Mouse (Mus musculus) layer of hippocampus, postnatal 36 days (tissue): Measurements from ENCODE around the gene Uxs1. TPM values are rescaled to one million over a fixed set of nuclear protein-coding genes. Genes with fewer than 3 reads are reported as not detected.

Experiments
- DNase-seq, 2 experiments: peaks; one replicate each; pipeline ENCODE4 v3.0.0; 2022
- total RNA-seq, 2 experiments: library from RNA; stranded (reverse); gene quantifications; 2 replicates each; pipeline ENCODE4 v1.2.3; 2021

The Uxs1 gene
- total RNA-seq, 2 experiments from 2014 or later, result 42.9 to 49.4 TPM

DNA sequence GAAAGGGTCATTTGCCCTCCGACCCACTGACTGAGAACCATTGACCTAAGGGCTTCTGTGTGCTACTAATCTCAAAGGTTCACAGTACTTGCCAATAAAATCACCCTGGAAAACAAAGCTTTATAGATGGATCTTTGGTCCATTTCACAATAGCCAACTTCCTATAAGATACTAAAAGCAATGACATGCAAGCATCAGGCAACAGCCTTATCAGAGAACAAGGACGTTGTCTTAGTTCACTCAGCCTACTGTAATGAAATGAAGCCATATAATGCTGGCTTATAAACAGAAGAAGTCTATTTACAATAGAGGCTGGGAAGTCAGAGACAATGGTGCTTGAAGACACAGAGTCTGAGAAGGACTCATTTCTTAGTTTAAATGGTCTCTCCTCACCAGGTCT, 37.8 kb downstream of the Uxs1 start:
- DNase-seq, result no peak

DNA sequence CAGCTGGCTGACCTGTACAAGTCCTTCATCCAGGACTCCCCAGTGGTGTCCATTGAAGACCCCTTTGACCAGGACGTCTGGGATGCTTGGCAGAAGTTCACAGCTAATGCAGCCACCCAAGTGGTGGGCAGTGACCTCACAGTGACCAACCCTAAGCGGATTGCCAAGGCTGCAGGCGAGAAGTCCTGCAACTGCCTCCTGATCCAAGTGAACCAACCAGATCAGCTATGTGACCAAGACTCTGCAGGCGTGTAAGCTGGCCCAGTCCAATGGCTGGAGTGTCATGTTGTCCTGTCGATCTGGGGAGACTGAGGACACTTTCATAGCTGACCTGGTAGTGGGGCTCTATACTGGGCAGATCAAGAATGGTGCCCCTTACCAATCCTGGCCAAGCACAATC, 40.9 kb downstream of the Uxs1 start:
- DNase-seq, result no peak

DNA sequence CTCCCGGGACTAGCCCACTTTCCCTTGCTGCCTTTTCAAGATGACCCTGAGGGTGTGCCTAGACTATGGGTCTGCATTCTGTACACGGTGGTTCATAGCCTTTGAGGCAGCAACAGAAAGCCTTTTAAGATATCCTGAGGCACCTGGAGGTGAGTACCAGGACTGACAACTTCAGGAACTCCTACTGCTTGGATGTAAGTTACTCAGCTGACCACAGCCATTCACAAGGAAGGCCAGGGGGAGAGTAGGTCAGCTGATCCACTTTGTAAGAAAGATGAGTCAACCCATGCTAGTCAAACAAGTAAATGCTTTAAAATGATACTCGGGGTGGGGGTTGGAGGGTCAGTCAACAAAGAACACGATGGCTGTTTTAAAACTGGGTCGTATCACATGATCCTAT, 42.3 kb downstream of the Uxs1 start:
- DNase-seq, result no peak

DNA sequence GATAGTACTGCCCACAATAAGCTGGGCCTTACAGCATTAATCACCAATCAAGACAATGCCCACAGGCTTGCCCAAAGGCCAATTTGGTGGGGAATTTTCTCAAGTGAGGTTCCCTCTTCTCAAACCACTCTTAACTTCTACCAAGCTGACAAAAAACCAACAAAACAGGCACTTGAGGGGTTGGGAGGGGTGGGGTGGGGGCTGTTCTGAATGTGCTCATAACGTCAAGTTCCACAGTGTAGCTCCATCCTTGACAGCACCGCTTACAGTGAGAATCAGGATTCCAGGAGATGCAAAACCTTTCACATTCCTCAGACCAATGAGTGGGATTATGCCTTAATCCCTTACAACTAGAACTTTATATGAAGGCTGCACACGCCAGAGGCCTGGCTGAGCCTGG, 44.4 kb downstream of the Uxs1 start:
- DNase-seq, result no peak

DNA sequence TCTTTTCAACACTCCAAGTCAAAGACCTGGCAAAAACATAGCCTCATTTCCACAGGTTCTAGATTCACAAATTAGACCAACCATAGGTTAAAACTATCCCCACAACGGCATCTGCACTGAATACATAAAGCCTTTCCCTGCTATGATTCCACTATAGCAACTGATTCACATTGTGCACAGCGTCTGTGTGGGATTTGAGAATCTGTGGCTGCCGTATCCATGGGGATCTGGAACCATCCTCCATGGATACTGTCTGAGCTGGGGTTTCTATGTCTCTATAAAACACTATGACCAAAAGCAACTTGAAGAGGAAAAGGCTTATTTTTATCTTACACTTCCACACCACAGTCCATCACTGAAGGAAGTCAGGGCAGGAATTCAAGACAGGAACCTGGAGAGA, 44.9 kb downstream of the Uxs1 start:
- no peak for DNase-seq

DNA sequence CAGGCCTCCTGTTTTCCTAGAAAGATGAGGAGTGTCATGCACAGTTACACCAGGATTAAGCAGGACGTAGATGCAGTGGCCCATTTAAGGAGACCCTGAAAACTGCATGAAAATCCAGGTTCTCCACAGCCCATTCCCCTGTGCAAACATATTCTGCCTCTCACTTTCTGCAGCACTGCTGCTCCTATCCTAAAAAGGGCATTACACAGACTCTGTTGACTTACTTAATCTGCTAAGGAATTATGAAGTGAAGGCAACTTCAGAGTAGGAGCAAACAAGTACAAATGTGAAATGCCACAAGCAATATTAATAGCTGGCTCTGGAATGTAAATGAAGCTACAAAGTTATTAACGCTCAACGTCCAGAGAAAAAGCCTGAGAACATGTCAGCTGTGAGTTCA, 45.9 kb downstream of the Uxs1 start:
- no peak for DNase-seq

DNA sequence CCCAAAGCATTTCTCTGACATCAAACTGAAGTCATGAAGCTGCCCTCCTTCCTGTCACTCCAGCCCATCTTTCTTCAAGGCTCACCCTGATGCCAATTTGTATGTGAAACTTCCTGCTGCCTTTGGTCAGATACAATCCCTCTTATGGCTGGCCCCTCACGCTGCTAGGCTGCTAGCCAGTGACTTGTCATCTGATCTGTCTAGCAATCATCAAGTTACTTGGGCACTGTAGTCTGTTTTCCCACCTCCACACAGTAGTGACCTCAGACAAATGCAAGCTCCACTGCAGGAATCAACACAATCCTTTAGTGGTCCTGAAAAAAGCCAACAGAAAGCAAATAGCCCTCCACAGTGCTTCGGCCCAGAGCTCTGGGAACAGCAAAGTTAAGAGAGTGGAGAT, 46.4 kb downstream of the Uxs1 start:
- no peak for DNase-seq

DNA sequence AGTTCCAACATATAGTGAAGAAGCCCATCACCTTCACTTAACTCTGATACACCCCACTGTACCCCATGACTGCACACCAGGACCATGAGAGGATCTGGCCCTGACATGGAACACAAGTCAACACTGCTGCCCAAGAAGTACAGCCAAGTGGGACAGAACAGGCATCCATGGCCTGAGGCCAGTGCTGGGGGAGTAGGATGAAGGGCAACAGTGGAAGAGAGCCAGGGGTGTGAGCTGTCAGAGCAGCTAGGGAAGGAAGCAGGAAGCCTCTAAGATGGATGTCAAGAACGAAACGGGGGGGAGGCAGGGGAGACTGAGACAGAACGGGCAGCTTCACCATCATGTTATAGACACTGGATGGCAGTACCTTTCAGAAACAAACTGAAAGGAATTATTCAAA, 51.5 kb downstream of the Uxs1 start:
- DNase-seq, result no peak

DNA sequence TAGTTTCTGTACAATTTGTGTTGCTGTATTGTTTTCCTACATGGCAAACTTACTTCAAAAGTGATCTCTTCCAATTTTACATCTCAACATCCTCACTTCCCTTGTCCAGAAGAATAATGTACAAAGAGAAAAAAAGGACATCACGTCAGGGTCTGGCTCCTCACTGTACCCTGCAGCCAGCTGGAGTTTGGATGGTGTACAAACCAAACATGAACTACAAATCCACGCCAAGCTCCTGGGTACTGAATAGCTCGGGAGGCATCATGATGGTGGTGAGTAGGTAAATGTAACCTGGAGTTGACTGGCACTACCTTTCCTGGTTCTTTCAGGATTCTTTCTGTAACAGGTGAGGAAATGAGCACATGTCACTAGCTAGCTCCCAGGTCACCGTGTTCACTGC, 53.5 kb downstream of the Uxs1 start:
- DNase-seq, result no peak

DNA sequence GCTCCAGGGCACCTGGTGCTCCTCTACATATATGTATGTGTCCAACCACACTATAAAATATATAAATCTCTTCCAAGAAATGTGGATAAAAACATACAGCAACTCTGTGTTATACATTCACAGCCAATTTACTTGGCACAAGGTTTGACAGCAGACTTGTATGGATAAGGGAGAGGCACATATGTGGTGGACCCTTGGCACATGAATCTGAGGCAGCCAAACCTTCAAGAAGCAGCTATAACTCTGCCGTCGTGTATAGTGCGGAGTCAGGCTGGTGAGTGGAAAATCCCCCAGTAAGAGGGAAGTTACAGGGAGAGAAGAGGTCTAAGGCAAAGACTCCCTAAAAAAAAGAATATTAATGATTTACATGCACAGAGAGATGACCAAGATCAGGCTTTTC, 54.9 kb downstream of the Uxs1 start:
- no peak for DNase-seq

DNA sequence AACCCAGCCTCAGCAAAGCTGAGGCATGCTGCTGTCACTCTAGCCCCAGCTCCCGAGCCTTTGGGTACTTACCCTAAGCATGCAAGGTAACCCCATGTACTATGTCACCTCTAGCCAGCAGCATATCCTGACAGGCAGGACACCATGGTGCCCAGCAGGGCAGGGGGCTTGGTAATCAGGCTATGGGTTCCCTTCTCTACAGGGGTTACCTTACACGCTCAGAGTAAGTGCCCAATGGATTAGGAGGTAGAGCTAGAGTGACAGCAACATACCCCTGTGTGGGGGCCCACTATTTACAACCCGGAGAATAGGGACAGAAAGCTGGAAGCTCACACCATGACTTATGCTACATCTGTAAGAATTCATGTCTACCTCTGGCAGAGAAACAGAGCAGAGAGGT, 57.6 kb downstream of the Uxs1 start:
- no peak for DNase-seq

DNA sequence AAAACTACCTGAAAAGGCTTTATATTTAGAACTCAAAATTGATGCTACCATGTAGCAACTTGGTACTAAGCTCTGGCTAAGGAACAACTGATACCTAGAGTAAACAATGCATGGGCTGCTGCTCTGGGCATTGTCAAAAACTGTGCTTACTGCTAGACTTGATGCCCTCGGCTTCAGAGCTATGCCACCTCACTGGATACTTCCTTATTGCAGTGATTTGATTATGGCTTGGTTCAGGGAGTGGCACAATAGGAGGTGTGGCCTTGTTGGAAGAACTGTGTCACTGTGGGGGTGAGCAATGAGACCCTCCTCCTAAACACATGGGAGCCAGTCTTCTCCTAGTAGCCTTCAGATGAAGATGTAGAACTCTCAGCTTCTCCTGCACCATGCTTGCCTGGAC, 58.3 kb downstream of the Uxs1 start:
- DNase-seq, result no peak

DNA sequence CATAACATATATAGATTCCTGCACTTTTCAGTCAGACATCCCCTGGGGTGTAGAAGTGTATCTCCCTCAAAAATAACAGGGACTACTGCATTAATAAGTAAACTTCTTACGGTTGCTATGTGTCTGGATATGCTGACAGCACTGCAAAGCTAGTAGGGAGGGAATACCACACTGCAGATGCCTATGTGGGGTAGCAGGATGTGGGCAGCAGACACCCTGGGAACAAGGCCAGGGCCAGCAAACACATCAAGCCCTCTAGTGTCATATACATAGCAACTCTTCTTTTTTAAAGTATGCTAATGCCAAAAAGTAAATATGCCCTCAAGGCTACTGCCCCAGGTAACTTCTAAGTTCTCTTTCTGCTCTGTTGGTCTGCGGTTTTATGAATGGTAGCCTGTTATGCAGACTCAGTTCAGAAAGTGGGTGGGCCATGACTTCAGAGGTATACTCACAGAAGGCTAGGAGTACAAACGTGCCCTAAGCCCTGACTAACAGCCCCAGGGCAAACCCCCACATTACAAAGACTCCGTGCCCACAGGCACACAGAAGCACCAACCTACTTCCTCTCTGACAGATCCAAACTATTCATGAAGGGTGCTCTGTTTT, 59.1 kb downstream of the Uxs1 start:
- no peak for DNase-seq

DNA sequence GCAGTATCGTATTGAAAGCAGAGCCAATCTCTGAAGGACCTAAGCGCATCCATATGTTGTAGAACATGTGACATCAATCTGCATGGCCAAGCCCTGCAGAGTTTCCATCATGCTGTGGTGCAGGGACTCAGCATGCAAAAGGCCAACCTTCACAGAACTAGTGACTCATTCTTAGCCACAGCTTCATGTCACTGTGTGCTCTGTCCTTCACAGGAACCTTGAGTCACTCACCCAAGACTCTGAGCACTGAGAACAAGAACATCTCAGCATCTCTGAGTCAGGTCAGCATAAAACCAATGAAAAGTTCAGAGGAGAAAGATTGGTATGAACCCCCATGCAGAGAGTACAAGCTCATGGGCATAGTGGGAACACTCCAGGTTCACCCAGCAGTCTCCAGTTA, 61.3 kb downstream of the Uxs1 start:
- DNase-seq, result no peak

DNA sequence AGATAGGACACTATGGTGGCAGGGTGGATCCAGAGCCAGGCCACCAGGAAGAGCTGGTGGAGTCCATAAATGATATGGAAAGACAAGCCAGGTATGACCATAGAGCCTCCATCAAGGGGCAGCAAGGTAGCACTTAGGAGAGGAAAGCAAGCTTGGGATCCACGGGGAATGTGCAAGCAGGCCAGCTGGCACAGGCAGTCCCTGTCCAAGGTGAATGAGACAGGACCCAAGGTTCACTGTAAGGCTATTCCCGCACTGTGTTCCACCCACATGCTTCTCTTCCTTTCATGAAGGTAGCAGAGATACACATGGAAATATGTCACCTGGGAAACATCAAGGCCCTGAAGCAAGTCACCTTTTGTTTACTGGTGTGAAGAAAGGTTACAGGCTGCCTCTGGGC, 63.1 kb downstream of the Uxs1 start:
- no peak for DNase-seq

DNA sequence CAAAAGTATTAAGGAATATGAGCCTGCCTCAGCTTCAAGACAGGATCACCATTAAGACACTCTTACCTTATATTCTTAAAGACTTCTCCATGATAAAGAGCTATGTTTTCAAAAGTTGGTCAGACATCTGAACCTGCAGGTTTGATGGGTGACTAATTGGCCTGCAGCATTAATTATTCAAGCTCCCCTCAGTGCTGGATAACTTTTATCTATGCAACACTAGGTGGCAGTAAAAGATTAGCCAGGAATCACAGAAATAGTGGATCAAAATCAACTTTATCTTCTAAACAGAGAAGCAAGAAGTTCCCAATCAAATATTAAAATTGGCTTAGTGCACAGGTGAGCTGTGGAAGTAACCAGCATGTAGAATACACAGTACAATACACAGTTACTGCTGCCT, 67.5 kb downstream of the Uxs1 start:
- no peak for DNase-seq

DNA sequence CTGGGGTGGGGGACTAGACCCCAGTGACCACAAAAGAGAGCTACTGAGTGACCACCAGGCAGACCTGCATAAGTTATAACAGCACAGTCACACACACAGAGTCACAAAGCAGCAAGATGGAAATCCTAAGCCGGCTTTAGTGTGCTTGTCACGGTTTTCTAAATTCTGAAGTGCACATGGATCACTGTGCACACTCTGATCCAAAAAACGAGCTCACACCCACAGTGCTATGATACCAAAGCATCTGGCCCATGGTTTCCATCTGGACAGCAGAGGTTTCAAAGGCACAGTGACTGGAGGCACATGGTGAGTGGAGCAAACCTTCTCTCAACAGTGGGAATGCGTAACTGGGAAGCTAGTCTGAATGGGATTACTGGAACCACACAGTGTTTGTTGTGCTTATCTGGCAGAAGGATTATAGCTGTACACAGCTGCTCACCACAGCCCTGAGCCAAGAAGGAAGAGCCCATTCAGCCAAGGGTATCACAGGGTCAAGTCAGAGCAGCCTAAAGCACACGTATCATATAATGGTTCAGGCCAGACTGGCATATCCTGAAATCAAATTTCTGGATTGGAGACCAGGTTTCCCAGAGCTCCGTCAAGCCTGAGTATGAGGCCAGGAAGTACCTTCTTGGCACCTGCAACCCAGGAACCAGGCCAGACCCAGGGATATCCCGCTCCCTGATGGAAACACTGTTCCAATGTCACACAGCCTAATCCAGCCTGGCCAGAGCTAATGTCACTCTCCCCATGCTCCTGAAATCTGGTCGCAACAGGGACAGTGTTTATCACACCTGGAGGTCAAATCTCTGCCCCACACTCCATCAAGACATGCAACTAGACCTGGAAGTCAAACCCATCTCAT, 72.9 kb downstream of the Uxs1 start:
- DNase-seq, result peak; percentile 25 to 30

DNA sequence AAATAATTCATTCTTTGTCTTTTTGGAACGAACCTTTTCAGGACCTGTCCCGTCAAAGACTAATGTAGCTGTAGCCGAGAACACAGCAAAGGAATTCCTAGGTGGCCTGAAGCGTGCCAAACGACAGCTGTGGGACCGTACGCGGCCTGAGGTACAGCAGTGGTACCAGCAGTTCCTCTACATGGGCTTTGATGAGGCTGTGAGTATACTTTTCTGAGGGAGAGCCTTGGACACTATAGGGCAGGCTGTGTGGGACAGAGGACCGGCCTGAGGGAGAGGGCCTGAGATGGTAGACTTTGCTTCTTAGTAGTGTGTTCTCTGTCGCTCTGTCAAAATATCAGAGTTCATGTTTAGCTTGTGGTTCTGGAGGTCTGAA, 89.1 kb downstream of the Uxs1 start:
- DNase-seq, result no peak

DNA sequence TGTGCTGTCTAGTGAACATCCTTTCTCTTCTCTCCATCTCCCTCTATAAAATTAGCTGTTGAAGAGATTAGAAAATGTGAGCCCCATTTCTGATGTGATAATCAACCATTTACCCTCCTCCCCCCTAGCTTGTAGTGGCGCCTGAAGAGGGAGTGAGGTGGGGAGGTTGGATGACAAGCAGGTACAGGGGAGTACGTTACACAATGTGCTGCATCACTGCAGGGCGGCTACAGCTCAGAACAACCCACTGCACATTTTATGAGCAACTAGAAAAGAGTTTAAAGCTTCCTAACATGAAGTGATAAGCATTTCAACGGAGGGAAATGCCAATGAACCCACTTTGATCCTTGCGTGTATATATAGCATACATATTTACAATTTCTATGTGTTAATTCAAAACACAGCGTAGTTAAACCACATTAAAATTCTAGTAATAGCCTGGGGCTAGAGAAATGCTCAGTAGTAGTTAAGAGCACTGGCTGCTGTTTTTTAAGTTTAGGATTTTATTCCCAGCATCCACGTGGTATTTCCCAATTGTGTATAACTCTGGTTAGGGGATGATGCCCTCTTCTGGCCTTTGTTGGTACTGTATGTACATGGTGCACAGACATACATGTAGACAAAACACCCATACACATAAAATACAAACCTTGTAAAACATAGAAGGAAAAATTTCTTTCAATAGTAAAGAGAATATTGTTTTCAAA, 89.6 kb downstream of the Uxs1 start:
- peak in 1 of 2 experiments; percentile 43 for DNase-seq

DNA sequence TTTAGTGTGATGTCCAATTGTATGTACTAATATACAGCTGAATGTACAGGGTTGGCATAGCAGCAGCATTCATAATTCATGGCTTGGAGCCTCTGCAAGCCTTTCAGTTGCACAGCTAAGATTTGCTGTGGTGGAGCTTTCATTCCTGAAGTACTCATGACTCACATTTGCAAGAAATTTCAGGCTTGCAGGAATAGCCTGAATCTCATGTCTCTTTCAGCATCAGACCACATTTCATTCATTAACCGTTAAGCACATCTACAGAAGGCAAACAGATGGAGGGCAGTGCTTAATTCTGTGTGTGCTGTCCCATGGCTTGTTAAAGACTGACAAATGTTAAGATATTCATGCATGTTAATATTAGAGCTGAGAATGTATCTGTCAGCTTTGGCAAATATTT, 94.9 kb downstream of the Uxs1 start:
- peak in 1 of 2 experiments; percentile 15 for DNase-seq

DNA sequence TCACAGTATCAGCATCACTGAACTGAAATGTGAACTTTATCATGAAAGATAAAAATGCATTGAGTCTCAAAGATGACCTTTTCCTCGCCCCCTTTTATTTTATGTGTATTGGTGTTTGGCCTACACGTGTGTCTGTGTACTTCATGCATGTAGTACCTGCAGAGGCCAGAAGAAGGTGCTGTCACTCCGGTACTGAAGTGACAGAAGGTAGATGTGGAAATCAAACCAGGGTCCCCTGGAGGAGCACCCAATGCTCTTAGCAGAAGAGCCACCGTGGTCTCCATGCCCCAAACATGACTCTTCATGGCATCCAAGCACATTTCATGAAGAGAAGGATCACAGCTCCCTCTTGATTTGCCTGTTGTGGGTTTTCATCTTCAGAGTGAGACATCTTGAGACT, 95.5 kb downstream of the Uxs1 start:
- no peak for DNase-seq

DNA sequence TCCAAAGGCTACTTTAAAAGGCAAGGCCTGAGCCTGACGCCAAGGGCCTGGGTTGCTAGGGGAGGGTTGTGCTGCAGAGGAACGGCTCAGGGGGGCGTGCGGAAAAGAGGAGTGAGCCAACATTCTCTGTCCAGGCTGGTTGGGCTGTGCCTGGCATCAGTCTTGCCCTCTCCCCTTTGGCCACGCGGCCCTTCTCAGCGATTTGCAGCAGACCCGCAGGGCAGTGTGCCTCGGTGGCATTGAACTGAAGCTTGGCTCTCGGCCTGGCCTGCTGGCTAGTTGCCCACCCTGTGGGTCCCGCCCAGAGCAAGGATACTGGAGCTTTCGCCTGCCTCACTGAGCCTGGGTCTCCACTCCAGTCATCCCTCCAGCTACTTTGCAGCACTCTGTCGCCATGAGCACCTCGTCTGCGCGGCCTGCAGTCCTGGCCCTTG, 97.1 kb downstream of the Uxs1 start, which contains the start of gene 1500015O10Rik:
Gene 1500015O10Rik, plus strand, starts transcription at position 112 of the 434 bp plus-strand sequence.
- DNase-seq, result peak; percentile 52 to 71

DNA sequence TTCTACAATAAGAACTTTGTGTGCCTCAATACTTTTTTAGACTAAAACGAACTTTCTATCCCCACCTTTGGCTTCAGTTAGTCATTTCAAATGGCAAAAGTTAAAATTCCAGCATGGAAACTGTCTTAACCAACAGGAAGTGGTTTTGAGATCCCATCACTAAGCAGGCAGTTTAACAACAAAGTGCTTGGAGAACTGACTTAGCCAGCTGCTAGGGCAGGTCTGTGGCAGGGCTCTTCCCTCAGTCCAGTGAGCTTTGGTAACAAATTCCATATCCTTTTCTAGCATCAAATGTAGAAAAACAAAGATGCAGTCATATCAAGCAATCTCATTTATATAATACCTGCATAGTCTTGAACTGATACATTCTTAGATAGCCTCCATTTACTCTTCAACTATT, 105.1 kb downstream of the Uxs1 start:
- no peak for DNase-seq

DNA sequence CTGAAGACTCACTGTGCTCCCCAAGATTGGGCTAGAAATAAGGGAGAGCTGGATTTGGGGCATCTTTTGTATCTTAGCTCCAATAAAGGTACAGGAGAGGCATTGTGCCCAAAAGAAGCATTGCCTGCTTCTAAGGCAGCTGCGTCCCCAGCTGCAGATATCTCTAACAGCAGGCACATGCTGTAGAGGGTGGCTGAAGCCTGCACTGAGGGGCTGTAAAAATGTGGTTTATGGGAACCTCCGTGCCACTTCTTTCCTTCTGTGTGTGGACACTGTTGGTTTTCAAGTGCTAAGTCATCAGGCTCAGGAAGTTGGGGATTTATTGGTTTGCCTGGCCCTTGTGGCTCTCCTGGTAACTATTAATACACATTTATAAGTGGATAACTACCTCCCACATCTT, 108.8 kb downstream of the Uxs1 start:
- no peak for DNase-seq
